In the genomic region with DNA sequence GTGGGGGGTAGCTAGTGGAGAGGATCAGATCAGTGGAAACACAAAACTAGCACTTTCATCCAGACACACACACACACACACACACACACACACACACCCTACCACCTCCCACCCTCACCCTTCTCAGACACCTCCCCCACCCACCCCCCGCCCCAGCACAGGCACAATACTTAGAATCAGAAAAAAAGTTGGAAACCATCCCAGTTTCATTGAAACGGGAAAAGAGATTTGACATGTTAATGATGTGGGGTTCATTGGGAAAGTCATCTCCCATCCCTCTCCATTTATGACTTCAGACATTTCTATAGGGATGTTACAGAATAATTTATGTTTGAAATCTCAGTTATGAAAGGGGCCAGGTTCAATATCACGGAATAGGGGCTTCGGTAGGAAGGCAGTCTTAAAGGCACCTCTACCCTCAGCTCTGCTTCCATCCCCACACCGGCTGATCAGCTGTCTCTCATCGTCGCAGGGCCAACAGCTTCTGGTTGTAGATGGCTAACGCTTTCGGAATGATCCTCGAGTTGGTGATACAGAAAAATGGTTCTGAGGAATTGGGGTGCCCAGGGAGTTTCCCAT, we compare ENCODE assay signal across 16 mouse cellular contexts.
"Had no signal": no experiment of that assay in that cellular context is flagged by ENCODE, and none has a peak within 500 bp of the region (broad histone marks: within the 10 kb centered on the region; RNA-seq: fewer than 3 reads in every experiment).

No protein-coding gene starts in this region.

- H3K36me3 ChIP-seq: limb, embryonic 10.5 days; liver, embryonic 15.5 days; neural tube, embryonic 15.5 days had no signal

- H3K4me1 ChIP-seq: liver, embryonic 15.5 days; megakaryocyte, embryonic 14.5 days had no signal

- H3K9ac ChIP-seq: liver, embryonic 15.5 days; neural tube, embryonic 15.5 days had no signal

- H3K4me3 ChIP-seq: left cerebral cortex, adult 2 months; limb, embryonic 10.5 days; liver, embryonic 15.5 days; megakaryocyte, embryonic 14.5 days; myocyte; neural tube, embryonic 15.5 days had no signal

- DNase-seq: kidney, adult 18-20 months; kidney, postnatal 14 days; lung, adult 2 months; lung, postnatal 14 days; right cerebral cortex, adult 18-20 months; right cerebral cortex, postnatal 25 days; thymus, postnatal 4 days had no signal

- H3K4me2 ChIP-seq: liver, embryonic 11.5 days; liver, embryonic 15.5 days had no signal

- H3K27ac ChIP-seq: left cerebral cortex, adult 2 months; limb, embryonic 10.5 days; liver, embryonic 15.5 days; macrophage; neural tube, embryonic 15.5 days; stomach, postnatal 0 days had no signal

- H3K27me3 ChIP-seq: liver, embryonic 15.5 days; megakaryocyte, embryonic 14.5 days; neural tube, embryonic 15.5 days had no signal

- H3K9me3 ChIP-seq: limb, embryonic 10.5 days; liver, embryonic 15.5 days; neural tube, embryonic 15.5 days had no signal
